Mouse (Mus musculus) adrenal gland, postnatal 4 days (tissue): Measurements from ENCODE around the gene Lipc. TPM values are rescaled to one million over a fixed set of nuclear protein-coding genes. Genes with fewer than 3 reads are reported as not detected.
"Not testable (repeated sequence)": the region's sequence is repeated elsewhere in the genome, so short reads cannot be mapped to it uniquely, and the experiment has no call there.

Source experiments
- DNase-seq, 2 experiments: peaks; one replicate each; pipeline ENCODE4 v3.0.0; 2021 to 2022; ENCODE audit warnings: low spot score in 2 of 2, mixed read lengths in 2 of 2
- total RNA-seq, 2 experiments: library from RNA; stranded (reverse); gene quantifications; 2 replicates each; pipeline ENCODE4 v1.2.3; 2021

Gene Lipc
- total RNA-seq, 2 experiments from 2014 or later = 0.81 to 27.6 TPM

DNA sequence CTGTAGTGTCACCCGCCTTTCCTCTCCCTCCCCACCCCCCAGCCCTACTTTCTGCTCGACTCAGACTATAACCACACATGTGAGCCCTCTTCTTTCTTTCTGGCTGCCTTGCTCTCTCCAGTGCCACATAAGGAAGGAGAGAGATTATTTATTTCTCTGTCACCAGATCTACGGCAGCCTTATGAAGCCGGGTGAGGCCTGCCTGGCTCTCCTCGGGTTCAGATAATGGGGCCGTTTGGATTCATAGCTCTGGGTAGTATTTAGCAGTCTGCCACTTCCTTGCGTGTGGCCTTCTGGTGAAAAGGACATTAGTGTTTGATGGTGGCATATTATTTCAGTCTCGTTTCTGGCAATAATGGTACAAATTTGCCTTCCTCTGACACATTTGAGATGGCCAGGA is 88.0 kb downstream of the Lipc start:
- DNase-seq = no peak

GRCm38 (mm10) chr9:70863299-70863698 is 88.7 kb downstream of the Lipc start:
- DNase-seq = no peak

- DNase-seq = no peak
These were observed 92.8 kb downstream of the Lipc start for GRCm38 (mm10) chr9:70859233-70859632.

DNA sequence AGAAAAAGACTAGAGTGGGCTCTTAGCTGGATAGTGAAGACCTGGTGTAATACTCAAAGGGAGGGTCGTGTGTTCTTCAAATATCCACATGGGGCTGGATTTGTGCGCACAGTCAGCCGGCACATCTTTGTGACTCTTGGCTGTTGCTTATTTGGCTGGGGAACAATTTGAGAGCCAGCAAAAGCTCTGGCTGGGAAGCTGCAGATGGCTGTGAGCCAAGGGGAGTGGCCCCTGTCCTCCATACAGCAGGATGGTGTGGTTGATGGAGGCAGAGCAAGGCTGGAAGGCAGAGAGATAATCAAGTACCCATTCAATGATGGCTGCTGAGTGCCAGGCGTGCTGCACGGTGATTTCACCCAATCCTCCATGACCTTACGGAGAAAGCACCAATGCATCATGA is 96.2 kb downstream of the Lipc start:
- DNase-seq = no peak

GRCm38 (mm10) chr9:70854950-70855349 is 97.1 kb downstream of the Lipc start:
- DNase-seq = no peak

GRCm38 (mm10) chr9:70853081-70853480 is 98.9 kb downstream of the Lipc start:
- not testable (repeated sequence) for DNase-seq

- DNase-seq = no peak
These were observed 100.5 kb downstream of the Lipc start for GRCm38 (mm10) chr9:70851533-70851932.

- DNase-seq = no peak
These were observed 103.8 kb downstream of the Lipc start for GRCm38 (mm10) chr9:70848135-70848770.

DNA sequence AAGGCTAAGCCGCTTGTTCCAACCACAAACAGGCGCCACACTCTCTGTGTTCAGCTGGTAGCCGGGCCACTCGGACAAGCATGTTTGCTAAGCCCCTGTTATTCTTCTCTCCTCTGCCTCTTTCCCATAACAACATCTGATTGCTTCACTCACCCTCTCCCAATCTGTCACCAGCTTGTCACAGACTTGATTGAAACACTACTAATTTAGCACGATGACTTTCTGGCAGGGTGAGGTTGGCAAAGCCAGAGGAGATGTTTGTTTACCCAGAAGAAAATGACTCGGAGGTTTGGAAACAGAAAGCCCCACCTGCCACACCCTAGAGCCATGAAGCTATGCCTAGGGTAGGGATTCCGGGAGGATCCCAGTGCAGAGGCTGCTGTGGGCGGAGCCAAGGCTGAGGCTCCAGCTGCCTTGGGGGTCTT is 104.4 kb downstream of the Lipc start:
- no peak for DNase-seq

GRCm38 (mm10) chr9:70843270-70843669 is 108.8 kb downstream of the Lipc start:
- no peak for DNase-seq

GRCm38 (mm10) chr9:70842300-70842941 is 109.6 kb downstream of the Lipc start:
- no peak for DNase-seq

DNA sequence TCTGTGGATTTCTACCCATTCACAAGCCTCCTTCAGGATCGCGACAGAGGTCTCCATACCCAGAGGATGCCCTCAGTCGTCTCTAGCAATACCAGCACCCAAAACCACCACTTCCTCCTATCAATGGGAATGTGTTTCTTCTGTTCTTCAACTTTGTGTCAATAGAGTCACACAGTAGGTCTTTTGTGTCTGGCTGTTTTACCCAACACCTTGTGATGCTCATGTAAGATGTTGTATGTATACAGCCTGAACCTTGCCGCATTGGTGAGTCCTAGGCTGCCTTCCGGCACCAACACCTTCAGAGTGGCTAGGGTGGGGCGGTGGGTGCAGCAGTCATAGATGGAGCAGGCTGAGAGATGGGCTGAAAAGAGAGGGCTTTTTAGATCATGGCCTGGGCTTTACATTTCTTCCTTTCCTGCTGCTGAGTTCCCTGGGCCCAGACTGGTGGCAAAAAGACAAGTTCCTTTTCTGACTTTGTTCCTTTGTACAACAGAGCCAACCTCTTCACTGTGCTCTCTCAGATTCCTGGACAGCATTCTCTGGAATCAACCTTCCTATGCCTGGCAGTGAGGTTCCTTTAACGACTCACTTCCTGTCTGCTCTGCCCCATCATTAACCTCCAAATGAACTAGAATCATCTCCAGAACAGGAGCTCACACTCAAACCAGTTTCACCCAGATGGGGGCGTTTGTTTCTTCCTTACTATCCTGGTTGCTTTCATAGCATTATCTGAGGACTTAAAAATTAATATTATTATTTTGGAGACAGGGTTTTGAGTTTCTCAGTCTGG is 110.4 kb downstream of the Lipc start:
- no peak for DNase-seq

DNA sequence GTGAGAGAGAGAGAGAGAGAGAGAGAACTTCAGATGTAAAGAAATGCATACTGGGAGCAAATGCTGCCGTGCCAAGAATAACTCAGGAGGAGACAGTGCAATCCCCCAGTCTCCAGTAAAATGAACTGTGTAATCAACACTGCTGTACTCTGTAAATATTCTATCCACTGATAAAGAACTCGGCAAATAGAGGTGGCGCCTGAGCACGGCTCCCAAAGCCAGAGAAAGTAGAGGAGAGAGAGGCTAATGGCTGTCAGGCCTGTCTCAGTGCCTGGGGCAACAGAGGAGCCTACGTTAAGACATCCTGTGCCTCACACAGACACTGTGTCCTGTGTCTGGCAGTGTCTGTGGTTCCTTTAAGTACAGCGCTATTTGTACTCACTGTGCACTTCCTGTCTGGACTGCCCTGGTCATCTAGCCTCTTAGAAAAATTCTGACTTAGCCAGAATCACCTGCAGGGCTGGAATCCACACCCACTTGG is 111.1 kb downstream of the Lipc start:
- DNase-seq = no peak

GRCm38 (mm10) chr9:70838132-70838911 is 113.7 kb downstream of the Lipc start:
- DNase-seq = no peak

- DNase-seq = peak in 1 of 2 experiments; percentile 70
These were observed 117.3 kb downstream of the Lipc start for GRCm38 (mm10) chr9:70834730-70835154.

GRCm38 (mm10) chr9:70834217-70834616 is 117.8 kb downstream of the Lipc start:
- no peak for DNase-seq

DNA sequence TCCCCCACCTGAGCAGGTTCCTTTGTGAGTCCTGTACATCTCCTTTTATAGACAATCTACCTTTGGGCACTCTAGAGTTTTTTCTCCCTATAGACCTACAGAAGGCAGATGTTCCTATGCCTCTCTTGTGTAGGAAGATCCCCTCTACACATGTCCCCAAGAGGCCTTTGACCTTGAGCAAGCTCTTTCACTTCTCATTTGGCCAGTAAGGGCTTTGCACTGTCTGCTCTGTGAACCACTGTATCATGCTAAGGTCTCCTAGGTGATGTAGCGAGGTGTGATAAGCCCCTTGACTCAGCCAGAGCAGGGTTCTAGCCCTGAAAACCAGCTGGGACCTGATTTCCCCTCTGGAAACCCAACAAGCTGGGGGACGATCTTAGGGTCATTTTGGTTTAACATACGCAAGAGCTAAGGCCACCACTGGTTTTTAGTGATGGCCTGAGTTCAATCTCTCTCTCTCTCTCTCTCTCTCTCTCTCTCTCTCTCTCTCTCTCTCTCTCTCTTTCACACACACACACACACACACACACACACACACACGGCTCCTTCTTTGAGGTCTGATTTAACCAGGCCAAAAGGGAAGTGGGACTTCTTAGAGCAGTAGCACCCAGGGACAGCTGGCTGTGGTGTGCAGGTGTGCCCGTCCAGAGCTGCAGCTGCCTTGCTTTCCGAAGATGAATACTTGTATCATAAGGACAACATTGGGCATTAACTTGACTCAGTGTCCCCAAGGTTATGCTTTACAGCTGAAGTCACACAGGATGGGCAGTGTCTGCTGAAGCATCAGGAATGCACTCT is 118.7 kb downstream of the Lipc start:
- no peak for DNase-seq

DNA sequence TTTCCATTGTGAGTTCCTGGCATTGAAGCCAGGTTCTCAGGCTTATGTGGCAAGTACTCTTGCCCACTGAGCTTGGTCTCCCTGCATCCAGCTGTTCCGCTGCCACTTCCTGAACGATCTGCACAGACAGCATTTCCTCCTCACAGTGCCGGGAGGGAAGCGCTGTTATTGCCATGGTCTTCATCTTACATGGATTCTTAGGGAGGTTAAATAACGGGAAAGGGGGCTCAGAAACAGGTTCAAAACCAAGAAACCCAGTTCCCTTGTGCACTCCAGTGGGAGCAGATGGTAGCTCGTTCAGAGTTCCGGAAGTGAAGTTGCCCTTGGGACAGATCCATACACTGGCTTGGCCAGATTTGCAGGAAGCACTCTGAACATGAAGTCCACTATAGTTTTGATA is 119.8 kb downstream of the Lipc start:
- DNase-seq = no peak

DNA sequence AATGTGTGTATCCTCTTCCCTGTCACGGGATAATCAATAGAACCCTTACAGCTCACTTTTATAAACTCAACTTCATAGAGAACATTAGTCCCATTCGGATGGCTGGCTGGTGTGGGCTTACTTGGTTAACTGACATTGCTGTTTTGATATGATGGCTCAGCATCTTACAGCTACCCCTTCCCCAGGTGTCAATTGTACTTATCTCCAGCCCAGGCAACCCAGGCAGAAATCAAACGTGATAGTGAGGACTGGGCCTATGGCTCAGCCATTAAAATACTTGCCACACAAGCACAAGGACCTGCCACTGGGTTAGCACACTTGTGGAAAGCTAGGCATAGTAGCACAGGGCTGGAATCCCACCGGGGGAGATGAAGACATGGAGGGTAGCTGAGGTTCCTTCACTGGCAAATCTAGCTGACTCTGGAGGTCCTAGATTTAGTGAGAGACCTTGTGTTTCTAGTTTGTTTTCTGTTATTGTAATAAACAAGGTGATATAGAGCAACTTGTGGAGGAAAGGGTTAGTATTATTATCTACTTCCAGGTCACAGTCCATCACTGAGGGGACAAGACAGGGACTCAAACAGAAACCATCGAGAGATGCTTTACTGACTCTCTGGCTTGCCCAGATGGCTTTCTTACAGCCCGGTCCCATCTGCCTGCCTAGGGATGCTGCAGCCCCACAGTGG is 121.0 kb downstream of the Lipc start:
- no peak for DNase-seq
